Mouse (Mus musculus) kidney, embryonic 16.5 days (tissue): ENCODE data around the gene B3gnt2. TPM values are rescaled to one million over a fixed set of nuclear protein-coding genes. Genes with fewer than 3 reads are reported as not detected.

Source experiments
- ATAC-seq: fragments of 200-750 bp; cut with Nextera tagmentation; 2 replicates; pipeline ENCODE4 v1.8.0; 2017; ENCODE audit warnings: moderate TSS enrichment; ENCODE audit not compliant: low FRiP score, low TSS enrichment
- H3K27ac ChIP-seq: fragments of 300-500 bp; sonication (generic); 2 replicates; pipeline ENCODE4 v1.5.1; 2014; ENCODE audit warnings: low read length
- H3K27me3 ChIP-seq: fragments of 300-500 bp; sonication (generic); 2 replicates; pipeline ENCODE4 v1.6.1; 2014; ENCODE audit warnings: low read length, control low read depth, mixed read lengths; ENCODE audit not compliant: insufficient read depth
- H3K36me3 ChIP-seq: fragments of 300-500 bp; sonication (generic); 2 replicates; pipeline ENCODE4 v1.6.1; 2014; ENCODE audit warnings: low read length, control low read depth, mixed read lengths; ENCODE audit not compliant: insufficient read depth
- H3K4me1 ChIP-seq: fragments of 300-500 bp; sonication (generic); 2 replicates; pipeline ENCODE4 v1.6.1; 2014; ENCODE audit warnings: low read length, control low read depth, mixed read lengths; ENCODE audit not compliant: insufficient read depth
- H3K4me2 ChIP-seq: fragments of 300-500 bp; sonication (generic); replicated peaks from 2 replicates; pipeline ENCODE4 v1.6.1; 2014; ENCODE audit warnings: low read depth, low read length
- H3K4me3 ChIP-seq: fragments of 300-500 bp; sonication (generic); 2 replicates; pipeline ENCODE4 v1.5.1; 2014; ENCODE audit warnings: mild to moderate bottlenecking, low read length
- H3K9ac ChIP-seq: fragments of 300-500 bp; sonication (generic); replicated peaks from 2 replicates; pipeline ENCODE4 v1.6.1; 2014; ENCODE audit warnings: low read length
- H3K9me3 ChIP-seq: fragments of 300-500 bp; sonication (generic); 2 replicates; pipeline ENCODE4 v1.6.1; 2016; ENCODE audit warnings: low read length, control low read depth
- WGBS: fragments of 180-500 bp; shearing (Covaris S2); extraction: QIAGEN DNeasy Blood & Tissue Kit; methylation state at CpG from one replicate; pipeline ENCODE4 v1.1.7; 2014; 5-methylcytosine and 5-hydroxymethylcytosine counted together
- polyA plus RNA-seq: library from polyadenylated mRNA; unstranded; fragments of >200 nt; fragmentation: Nextera tagmentation; extraction: Ambion mirVana; gene quantifications from 2 replicates; pipeline ENCODE4 v1.2.1, GENCODE M21; 2015

Gene B3gnt2
- polyA plus RNA-seq, 1 experiment from 2014 or later, result 13.2 TPM

GRCm38 (mm10) chr11:22859633-22860334 is 977 bp downstream of the B3gnt2 start:
- WGBS, result under 1% methylated on average over 55 of the region's 55 CpGs
- Histone ChIP-seq H3K4me2 (peak overlapping the region; percentile 93), H3K9ac (peak overlapping the region; percentile 87), H3K27me3 (peaks cover 23% of the 10 kb centered on the region; the same call in 1 of the 2 replicates), H3K4me3 (peak overlapping the region; percentile 90), H3K36me3 (no peaks in the 10 kb centered on the region), H3K27ac (peak overlapping the region; percentile 91), H3K4me1 (peaks cover 30% of the 10 kb centered on the region), H3K9me3 (no peaks in the 10 kb centered on the region)
- ATAC-seq, result peak; percentile 95

- Histone ChIP-seq H3K36me3 (no peaks in the 10 kb centered on the region), H3K27ac (peak overlapping the region; percentile 91)
- WGBS, result 1% methylated on average over 30 of the region's 41 CpGs
Observed at GRCm38 (mm10) chr11:22859301-22859632, 1.5 kb downstream of the B3gnt2 start.

GRCm38 (mm10) chr11:22858441-22859300 is 2.1 kb downstream of the B3gnt2 start:
- Histone ChIP-seq H3K4me1 (peaks cover 30% of the 10 kb centered on the region), H3K9me3 (no peaks in the 10 kb centered on the region), H3K27ac (peak overlapping the region; percentile 91), H3K27me3 (peaks cover 23% of the 10 kb centered on the region; the same call in 1 of the 2 replicates), H3K4me2 (peak overlapping the region; percentile 93), H3K36me3 (no peaks in the 10 kb centered on the region; the same call in 1 of the 2 replicates), H3K9ac (peak overlapping the region; percentile 87), H3K4me3 (peak overlapping the region; percentile 90)
- WGBS, result 3% methylated on average over 50 of the region's 50 CpGs
- peak; percentile 33 for ATAC-seq

More at GRCm38 (mm10) chr11:22859301-22859632, 1.5 kb downstream of the B3gnt2 start:
- H3K4me2 ChIP-seq, result peak overlapping the region; percentile 93
- peak; percentile 74 for ATAC-seq
- H3K4me3 ChIP-seq, result peak overlapping the region; percentile 90
- H3K27me3 ChIP-seq, result peaks cover 23% of the 10 kb centered on the region; the same call in 1 of the 2 replicates
- H3K4me1 ChIP-seq, result peaks cover 30% of the 10 kb centered on the region
- H3K9ac ChIP-seq, result peak overlapping the region; percentile 87
- H3K9me3 ChIP-seq, result no peaks in the 10 kb centered on the region

GRCm38 (mm10) chr11:22857705-22858440 is 2.9 kb downstream of the B3gnt2 start:
- Histone ChIP-seq H3K9ac (peak overlapping the region; percentile 87), H3K4me3 (peak overlapping the region; percentile 90), H3K27me3 (peaks cover 17% of the 10 kb centered on the region; the same call in 1 of the 2 replicates), H3K9me3 (no peaks in the 10 kb centered on the region), H3K4me1 (peaks cover 32% of the 10 kb centered on the region), H3K36me3 (no peaks in the 10 kb centered on the region; the same call in 1 of the 2 replicates), H3K4me2 (peak overlapping the region; percentile 93), H3K27ac (peak overlapping the region; percentile 91)
- no peak for ATAC-seq
- 18% methylated on average over 25 of the region's 25 CpGs for WGBS

- peak overlapping the region; percentile 90 for H3K4me3 ChIP-seq
- H3K9ac ChIP-seq, result no peak overlapping the region
- H3K4me1 ChIP-seq, result peaks cover 35% of the 10 kb centered on the region
- no peaks in the 10 kb centered on the region for H3K9me3 ChIP-seq
- peak overlapping the region; percentile 93 for H3K4me2 ChIP-seq
- no peaks in the 10 kb centered on the region; the same call in 1 of the 2 replicates for H3K36me3 ChIP-seq
- WGBS, result 76% methylated on average over 5 of the region's 5 CpGs
- peaks cover 15% of the 10 kb centered on the region; the same call in 1 of the 2 replicates for H3K27me3 ChIP-seq
- ATAC-seq, result no peak
- H3K27ac ChIP-seq, result no peak overlapping the region
Observed at GRCm38 (mm10) chr11:22857106-22857704, 3.6 kb downstream of the B3gnt2 start.

- H3K9ac ChIP-seq, result 0 out of 2 replicates have a peak overlapping the region, but pooled peaks have one; percentile 35
- H3K4me2 ChIP-seq, result peak overlapping the region; percentile 26; the same call in 1 of the 2 replicates
- peaks cover 14% of the 10 kb centered on the region; the same call in 1 of the 2 replicates for H3K27me3 ChIP-seq
- ATAC-seq, result no peak
- H3K36me3 ChIP-seq, result no peaks in the 10 kb centered on the region; the same call in 1 of the 2 replicates
- WGBS, result 82% methylated on average over 3 of the region's 3 CpGs
- H3K4me3 ChIP-seq, result no peak overlapping the region
- H3K9me3 ChIP-seq, result no peaks in the 10 kb centered on the region
- H3K27ac ChIP-seq, result no peak overlapping the region
- peaks cover 35% of the 10 kb centered on the region for H3K4me1 ChIP-seq
Observed at GRCm38 (mm10) chr11:22856371-22856965, 4.3 kb downstream of the B3gnt2 start.

- Histone ChIP-seq H3K9me3 (no peaks in the 10 kb centered on the region), H3K9ac (no peak overlapping the region), H3K4me2 (no peak overlapping the region), H3K27me3 (peaks cover 14% of the 10 kb centered on the region; the same call in 1 of the 2 replicates), H3K27ac (no peak overlapping the region), H3K4me1 (peaks cover 40% of the 10 kb centered on the region), H3K4me3 (no peak overlapping the region), H3K36me3 (no peaks in the 10 kb centered on the region; the same call in 1 of the 2 replicates)
- 80% methylated on average over 4 of the region's 4 CpGs for WGBS
- no peak for ATAC-seq
Observed at GRCm38 (mm10) chr11:22854571-22854970, 6.2 kb downstream of the B3gnt2 start.

- Histone ChIP-seq H3K9ac (no peak overlapping the region), H3K4me1 (peaks cover 46% of the 10 kb centered on the region), H3K9me3 (no peaks in the 10 kb centered on the region), H3K27ac (0 out of 2 replicates have a peak overlapping the region, but pooled peaks have one; percentile 14), H3K27me3 (peaks cover 14% of the 10 kb centered on the region; the same call in 1 of the 2 replicates), H3K4me2 (no peak overlapping the region), H3K36me3 (no peaks in the 10 kb centered on the region; the same call in 1 of the 2 replicates), H3K4me3 (no peak overlapping the region)
- no peak for ATAC-seq
- WGBS, result 52% methylated on average over 2 of the region's 2 CpGs
Observed at GRCm38 (mm10) chr11:22853477-22854157, 7.1 kb downstream of the B3gnt2 start.
